10 mouse cellular contexts compared by ENCODE assay signal in genomic region chr10:42410748-42411537, GRCm38 (mm10).
DNase-seq lines count a peak whose midpoint lies in the region; TF ChIP-seq lines count a peak whose summit lies in the region.
"Had no signal": no experiment of that assay in that cellular context is flagged by ENCODE, and none has a peak within 500 bp of the region (broad histone marks: within the 10 kb centered on the region; RNA-seq: fewer than 3 reads in every experiment).

No protein-coding gene starts in this region.

- TF ChIP-seq CTCF in brain, embryonic 14.5 days (IDR thresholded peaks at IDR 0.05; ENCODE audit: borderline replicate concordance, extremely low read depth, insufficient read depth, insufficient read length), result no peak
- no peak for TF ChIP-seq CTCF in lung, adult 2 months (IDR thresholded peaks at IDR 0.05; ENCODE audit: insufficient read depth, low read length)

- H3K27ac ChIP-seq in heart, embryonic 10.5 days, result no peak overlapping the region
- H3K27ac ChIP-seq: embryonic facial prominence, embryonic 13.5 days; liver, embryonic 13.5 days had no signal

- 72% methylated on average over 6 of the region's 6 CpGs for WGBS in heart, embryonic 10.5 days
- 41% methylated on average over 6 of the region's 6 CpGs for WGBS in lung, adult 2 months

- DNase-seq in heart, adult 18-20 months, result peak; percentile 54 to 57
- DNase-seq in heart, embryonic 10.5 days (ENCODE audit: low spot score), result no peak
- DNase-seq in brain, embryonic 14.5 days (ENCODE audit: low read depth), result peak; percentile 95
- DNase-seq in heart, postnatal 14 days, result peak; percentile 57 to 64
- DNase-seq in lung, adult 2 months, result peak; percentile 11
- no peak for DNase-seq in embryo, embryonic 9.5 days (ENCODE audit: extremely low spot score)
- DNase-seq in thymus, postnatal 10 days (ENCODE audit: low spot score in 2 of 2), result no peak
- DNase-seq in retina, embryonic 14.5 days (ENCODE audit: low spot score), result no peak
- DNase-seq: liver, embryonic 13.5 days had no signal

- no peak overlapping the region for H3K4me3 ChIP-seq in heart, embryonic 10.5 days
- H3K4me3 ChIP-seq in lung, adult 2 months (replicated peaks; ENCODE audit: extremely low read depth, low read depth, low read length), result no peak overlapping the region
- H3K4me3 ChIP-seq: embryonic facial prominence, embryonic 13.5 days; liver, embryonic 13.5 days had no signal

- no peak for TF ChIP-seq POLR2A in brain, embryonic 14.5 days (IDR thresholded peaks at IDR 0.05; ENCODE audit: borderline replicate concordance, extremely low read depth, insufficient read depth, insufficient read length, poor library complexity, severe bottlenecking)
- no peak for TF ChIP-seq POLR2A in lung, adult 2 months (IDR thresholded peaks at IDR 0.05; ENCODE audit: borderline replicate concordance, extremely low read depth, low read depth, low read length)

- no peaks in the 10 kb centered on the region for H3K4me1 ChIP-seq in heart, embryonic 10.5 days
- peaks cover 6% of the 10 kb centered on the region for H3K4me1 ChIP-seq in lung, adult 2 months (ENCODE audit: control insufficient read depth, insufficient read depth, low read length)
- H3K4me1 ChIP-seq: liver, embryonic 13.5 days had no signal

- H3K27me3 ChIP-seq in heart, embryonic 10.5 days (ENCODE audit: insufficient read depth, poor library complexity, severe bottlenecking), result no peaks in the 10 kb centered on the region
- H3K27me3 ChIP-seq: embryonic facial prominence, embryonic 13.5 days; liver, embryonic 13.5 days had no signal

- H3K9me3 ChIP-seq in heart, embryonic 10.5 days, result no peaks in the 10 kb centered on the region
- H3K9me3 ChIP-seq: embryonic facial prominence, embryonic 13.5 days; liver, embryonic 13.5 days had no signal

- peaks cover 13% of the 10 kb centered on the region for H3K36me3 ChIP-seq in heart, embryonic 10.5 days
- H3K36me3 ChIP-seq: embryonic facial prominence, embryonic 13.5 days; liver, embryonic 13.5 days had no signal

- intact Hi-C loops in heart, postnatal 14 days (cut with DNase I), result no loop called here

Comparison
In these comparisons a context has a peak if more than half of its experiments do, and no peak if none do; other contexts are left out.
1. DNase-seq: peak in heart, adult 18-20 months (2 of 2), brain, embryonic 14.5 days (single experiment), heart, postnatal 14 days (2 of 2) and lung, adult 2 months (single experiment); none in heart, embryonic 10.5 days (single experiment), embryo, embryonic 9.5 days (single experiment), thymus, postnatal 10 days (0 of 2) and retina, embryonic 14.5 days (single experiment).